Mouse (Mus musculus): ENCODE measurements around the gene Tent4b.

Tent4b gene

DNA sequence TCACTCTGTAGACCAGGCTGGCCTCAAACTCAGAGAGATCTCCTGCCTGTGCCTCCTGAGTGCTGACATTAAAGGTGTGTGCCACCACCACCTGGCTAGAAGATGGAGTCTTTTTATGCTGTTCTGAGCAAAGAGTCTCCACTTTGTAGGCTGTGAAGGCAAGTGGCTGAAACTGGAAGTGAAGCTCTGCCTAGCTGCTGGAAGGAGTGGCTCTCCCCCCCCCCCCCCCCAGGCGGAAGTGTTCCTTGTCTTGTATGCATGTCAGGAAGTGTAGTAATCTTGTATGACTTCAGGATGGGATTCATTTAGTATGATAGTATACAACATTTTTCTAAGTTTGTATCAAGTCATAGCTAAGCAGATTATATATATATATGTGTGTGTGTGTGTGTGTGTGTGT lies 29.8 kb downstream of the Tent4b start:
- no peak for DNase-seq

DNA sequence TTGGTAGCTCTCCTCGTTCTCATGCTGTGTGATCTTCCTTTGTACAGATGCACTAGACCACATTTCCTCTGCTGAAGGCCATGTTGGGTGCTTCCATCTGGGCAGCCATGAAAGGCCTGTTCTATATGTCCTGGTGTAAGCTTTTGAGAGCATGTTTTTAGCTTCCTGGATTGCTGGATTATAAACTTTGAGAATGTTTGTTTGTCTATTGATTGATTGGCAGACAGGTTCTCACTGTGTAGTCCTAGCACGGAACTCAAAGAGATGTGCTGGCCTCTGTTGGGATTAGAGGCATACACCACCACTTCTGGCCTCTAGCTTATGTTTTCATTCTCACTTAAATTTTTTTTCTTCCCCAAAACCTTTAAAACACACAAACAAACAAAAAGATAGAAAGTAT lies 37.7 kb downstream of the Tent4b start:
- DNase-seq: no peak

DNA sequence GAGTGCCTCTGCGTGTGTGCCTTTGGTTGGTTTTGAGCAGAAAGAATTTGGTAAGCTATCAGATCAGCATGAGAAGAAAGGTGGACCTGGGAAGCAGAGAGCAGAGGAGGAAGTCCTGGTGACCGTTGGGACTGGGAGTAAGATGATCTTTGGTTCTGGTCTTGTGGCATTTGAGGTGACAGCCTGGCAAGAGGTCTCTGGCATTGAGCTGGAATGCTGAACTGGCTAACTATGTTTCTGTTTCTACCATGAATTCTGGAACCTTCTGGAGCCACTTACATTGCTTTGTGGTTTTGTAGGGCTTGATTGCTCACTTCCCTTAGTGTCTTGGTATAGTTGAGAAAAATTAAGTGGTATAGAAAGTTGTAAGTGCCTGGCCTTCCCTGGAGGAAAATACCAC lies 38.6 kb downstream of the Tent4b start:
- DNase-seq: no peak

DNA sequence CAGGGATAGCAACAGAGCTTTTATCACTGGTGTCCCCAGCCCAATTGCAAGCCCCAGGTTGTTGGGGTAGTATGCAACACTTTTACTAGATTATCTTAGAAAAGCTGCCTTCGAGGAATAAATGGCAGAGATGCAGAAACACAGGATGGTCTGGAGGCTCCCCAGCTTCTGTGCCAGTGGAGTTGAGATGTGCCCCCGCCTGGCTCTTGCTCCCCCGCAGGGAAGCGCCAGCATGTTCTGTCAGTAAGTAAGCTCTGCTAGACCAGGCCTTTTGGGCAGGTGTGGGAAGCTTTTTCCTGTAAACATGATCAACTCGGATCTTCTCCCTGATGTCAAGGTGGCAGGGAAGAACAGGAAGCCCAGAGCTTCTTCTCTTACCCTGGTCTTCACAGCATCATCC lies 40.3 kb downstream of the Tent4b start:
- DNase-seq: no peak

DNA sequence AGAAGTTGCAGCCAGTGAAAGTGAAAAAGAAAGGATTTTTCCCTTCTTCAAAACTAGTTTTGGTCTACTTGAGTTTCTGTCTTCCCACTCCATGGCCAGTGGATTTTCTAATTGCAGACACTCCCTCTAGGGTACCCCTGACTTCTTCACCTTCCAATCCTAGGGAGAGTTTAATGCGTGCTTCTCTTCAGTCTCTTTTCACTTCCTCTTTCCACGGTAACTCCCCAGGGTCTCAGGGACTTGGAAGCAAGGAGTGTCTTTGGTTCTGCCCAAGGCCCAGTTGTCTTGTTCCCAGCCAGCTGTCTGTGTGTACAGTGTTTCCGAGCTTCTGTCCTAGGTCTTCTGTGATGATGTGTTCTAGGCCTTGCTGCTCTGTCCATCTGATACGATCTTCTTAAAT lies 42.9 kb downstream of the Tent4b start:
- DNase-seq: no peak

DNA sequence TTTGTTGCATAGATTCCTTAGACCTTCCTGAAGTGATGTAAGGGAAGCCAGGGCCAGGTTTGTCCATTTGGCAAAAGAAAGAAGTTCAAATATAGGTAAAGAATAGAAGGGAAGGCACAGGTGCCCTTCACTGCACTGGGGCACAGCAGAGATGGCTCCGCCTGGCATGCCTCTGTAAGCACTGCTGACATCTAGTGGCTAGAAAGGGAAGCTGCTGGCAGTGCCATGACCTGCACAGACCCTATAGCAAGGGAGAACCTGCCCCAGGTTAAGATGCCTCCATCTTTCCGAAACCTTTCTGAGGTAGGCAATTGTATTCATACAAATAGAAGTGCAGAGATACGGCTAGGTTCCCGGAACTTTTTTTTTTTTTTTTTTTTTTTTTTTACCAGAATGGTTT lies 45.3 kb downstream of the Tent4b start:
- peak; percentile 35 for DNase-seq

DNA sequence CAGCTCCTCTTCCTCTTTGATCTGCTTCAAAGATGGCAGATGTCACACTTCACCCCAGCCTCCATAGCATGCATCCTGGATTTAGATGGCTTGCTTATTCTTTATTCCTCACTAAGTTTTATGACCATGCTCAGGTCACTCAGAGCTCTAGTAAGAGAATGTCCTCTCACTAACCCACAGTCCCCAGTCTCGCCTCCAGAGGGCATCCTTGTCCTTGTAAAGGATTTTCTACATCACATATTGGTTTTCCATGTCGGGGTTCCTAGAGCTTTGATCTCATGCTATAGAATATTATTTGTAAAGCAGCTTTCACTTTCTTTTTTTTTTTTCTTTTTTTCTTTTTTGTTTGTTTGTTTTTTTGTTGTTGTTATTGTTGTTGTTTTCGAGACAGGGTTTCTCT lies 53.8 kb downstream of the Tent4b start:
- no peak for DNase-seq

DNA sequence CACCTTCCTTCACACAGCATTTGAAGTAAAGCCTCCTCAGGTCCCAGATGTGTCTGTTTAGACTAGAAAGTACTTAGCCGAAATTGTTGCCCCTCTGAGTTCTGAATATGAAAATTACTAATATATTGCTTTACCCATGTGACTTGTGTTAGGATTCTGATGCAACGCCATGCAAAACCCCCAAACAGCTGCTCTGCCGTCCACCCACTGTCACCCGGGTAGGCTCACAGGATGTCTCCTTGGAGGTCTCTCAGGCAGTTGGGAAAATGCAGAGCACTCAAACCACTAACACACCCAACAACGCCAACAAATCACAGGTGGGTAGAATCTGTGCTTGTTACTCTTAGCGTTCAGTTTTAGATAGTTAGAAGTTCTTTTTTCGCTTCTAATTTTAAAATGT lies 55.9 kb downstream of the Tent4b start:
- no peak for DNase-seq

DNA sequence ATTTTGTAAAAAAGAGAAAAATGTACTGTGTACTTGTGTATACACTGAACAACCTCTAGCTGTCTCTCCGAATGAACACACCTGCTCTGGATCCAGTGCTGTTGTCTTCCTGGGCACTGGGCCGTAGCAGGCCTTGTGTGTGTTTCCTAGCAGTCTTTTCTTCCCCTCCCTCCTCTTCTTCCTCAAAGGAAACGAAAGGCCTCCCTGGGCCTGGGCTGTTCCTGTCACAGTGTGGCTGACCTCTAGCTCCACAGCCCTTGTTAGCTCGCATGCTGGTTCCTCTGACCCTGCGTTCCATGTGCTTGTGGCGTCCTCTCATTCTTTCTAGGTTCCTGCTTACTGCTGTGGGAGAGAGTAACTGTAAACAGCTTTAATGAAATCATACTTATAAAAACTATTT lies 59.0 kb downstream of the Tent4b start:
- DNase-seq: no peak

DNA sequence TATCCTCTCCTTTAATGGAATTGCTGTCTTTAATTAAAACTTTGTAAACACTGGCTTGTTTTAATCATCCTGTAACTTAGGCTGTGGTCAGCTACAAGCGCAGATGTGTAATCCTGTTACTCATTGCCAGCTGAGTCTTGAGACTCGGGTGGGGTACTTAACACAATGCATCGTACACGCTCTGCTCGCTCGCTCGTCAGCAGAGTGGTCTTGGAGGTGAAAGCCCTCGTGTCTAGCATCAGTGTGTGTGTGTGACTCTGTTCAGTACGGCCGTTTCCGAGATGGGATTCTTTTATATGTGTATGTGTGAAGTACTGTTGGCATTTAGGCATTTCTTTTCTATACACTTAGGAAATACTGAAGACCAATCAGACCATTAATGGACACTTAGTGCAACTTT lies 59.5 kb downstream of the Tent4b start:
- no peak for DNase-seq

DNA sequence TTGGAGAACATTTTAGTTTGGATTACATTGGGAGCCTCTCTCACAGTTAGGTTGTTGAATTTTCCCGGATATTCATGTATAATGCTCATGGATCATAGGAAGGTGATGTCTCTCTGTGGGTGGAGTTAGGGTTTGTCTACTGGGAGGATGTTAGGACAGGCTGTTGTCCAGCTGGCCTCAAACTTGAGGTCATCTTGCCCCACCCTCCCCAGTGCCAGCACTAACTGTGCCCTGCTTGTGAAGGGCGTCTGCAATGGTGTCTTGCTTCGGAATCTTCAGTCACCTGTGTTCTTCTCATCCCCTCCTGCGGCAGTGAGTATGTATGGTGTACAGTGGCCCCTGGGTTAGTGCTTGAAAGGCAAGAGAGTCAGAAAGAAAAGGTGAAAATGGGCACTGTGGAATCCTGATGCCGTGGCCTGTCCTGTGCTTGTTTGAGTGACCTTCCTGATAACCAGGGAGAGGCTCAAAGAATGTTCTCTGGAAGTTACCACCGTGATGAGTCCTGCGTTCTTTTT lies 61.5 kb downstream of the Tent4b start:
- no peak for DNase-seq

DNA sequence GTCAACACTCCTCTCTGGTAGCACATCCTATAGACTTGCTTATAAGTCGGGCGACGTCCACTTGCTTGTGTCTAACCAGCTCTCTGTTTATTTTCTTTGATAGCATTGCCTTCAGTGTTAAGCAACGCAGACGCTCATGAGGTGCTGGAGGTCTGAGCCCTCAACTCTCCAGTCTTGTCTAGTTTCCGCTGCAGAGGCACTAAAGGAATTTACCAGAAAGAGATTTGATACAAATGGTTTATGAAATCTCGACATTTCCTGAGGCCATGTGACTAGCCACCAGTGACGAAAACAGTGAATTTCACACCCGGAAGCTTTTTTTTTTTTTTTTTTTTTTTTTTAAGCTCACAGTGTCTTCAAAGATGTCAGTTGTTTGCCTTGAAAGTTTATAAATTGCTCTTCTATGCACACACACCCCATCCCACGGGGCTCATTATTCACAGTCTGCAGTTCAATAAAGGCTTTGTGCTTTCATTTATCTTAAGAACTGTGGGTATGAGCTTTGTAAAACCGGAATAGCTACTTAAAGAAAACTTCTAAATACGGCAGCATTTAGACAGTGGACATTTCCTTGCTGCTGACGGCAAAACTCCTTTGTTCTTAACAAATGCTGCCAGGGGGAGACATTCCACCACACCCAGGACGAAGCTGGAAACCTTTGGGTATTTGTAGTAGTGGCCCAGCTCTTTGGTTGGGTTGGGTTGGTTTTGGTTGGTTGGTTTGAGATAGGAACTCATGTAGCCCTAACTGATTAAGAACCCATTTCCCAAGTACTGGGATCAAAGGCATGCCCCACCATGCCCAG lies 64.0 kb downstream of the Tent4b start:
- DNase-seq: no peak

DNA sequence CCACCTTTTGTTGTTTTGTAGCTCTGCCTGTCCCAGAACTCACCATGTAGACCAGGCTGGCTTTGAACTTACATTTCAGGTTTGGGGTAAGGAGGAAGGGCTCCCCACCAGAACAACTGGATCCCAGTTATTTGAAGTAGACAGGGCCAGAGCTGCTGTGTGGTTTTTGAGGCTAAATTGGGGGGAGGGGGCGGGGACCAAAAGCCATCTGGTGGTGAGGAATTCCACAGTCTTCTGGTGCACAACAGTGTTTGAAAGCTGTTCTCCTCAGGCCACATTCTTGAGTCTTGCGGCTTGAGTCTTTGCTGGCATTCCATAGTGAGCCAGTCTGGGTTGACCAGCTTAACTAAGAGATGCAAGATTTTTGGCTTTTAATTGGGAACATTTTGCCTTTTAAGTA lies 66.5 kb downstream of the Tent4b start:
- DNase-seq: no peak

DNA sequence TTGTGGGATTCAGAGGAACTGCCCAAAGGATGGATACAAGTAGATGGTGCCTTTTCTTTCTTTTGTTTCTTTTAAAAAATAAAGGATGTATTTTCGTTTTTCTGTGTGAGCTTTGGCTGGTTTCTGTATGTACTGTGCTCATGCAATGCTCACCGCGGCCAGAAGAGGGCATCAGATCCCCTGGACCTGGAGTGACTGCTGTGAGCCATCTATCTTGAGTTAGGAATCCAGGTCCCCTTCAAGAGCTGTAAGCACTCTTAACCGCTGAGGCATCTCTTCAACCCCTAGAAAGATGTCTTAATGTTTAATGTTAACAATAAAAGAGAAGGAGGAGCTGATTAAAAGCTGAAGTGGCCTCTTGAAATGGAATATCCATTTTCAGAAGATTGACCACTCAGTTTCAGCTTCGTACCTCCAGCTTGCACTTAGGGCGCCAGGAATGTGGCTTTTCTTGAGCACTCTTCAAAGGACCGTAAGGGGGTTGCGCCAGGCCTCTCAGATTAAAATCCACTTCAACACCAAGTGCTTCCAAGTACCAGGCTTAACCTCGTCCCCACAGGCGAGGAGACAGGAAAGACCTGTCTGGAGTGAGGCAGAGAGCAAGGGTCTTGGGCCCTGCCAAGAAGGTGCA lies 67.3 kb downstream of the Tent4b start:
- peak; percentile 64 for DNase-seq

DNA sequence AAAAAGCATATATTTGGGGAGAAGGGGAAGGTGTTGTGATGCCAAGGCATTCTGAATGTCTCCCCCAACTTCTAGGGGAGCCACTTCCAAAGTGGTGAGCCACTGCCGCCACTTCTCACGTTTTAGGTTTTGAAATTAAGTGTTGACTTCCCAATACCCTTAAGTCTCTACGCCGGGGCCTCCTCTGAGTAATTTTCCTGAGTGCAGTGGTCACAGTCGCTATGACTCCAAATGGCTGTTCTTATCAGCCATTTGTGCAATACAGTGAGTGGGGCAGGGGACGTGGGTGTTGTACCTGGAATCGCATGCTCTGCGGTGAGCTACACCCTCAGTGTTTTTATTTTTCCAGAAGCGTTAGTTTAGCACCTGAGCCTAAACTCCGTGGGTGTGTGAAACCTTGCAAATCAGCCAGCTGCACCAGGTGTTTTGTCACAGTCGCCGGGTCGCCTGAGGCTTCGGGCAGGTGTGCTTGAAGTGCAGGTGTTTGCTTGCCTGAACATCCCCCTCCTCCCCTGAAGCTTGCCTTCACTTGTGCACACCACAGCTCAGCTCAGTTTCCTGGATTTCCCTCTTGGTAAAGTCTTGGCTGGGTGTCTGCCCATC lies 67.9 kb downstream of the Tent4b start:
- no peak for DNase-seq

DNA sequence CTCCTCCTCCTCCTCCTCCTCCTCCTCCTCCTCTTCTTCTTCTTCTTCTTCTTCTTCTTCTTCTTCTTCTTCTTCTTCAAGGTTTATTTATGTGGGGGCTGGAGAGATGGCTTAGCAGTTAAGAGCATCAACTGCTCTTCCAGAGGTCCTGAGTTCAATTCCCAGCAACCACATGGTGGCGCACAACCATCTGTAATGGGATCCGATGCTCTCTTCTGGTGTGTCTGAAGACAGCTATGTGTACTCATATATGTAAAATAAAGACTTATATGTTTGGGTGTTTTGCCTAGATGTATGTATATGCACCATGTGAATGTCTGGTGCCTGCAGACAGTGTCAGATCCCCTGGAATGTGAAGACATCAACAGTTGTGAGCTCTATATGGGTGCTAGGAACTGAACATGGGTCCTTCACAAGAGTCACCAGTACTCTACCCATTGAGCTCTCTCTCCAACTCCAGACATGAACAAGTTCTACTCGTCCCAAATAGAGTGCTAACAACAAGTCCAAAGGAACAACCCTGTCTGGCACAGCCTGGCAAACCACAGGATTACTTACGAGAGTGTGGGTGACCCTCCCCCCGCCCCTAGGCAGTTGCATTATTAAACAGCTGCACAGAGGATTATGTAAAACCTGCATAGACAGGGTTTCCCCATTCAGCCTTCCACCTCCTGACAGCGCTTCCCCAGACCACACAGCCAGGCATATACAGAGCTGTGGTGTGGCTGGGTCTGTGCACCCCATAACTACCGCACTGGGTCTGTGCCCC lies 70.3 kb downstream of the Tent4b start:
- no peak for DNase-seq

DNA sequence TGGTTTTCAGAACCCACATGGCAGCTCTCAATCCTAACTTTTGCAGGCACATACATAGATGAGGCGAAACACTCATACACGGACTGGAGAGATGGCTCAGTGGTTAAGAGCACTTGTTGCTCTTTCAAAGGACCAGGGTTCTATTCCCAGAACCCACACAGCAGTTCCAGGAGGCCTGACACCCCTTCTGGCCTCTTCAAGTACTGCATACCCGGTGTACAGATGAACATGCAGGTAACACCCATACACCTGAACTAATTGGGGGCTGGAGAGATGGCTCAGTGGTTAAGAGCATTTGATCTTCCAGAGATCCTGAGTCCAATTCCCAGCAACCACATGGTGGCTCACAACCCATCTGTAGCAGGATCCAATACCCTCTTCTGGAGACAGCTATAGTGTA lies 71.1 kb downstream of the Tent4b start:
- no peak for DNase-seq

DNA sequence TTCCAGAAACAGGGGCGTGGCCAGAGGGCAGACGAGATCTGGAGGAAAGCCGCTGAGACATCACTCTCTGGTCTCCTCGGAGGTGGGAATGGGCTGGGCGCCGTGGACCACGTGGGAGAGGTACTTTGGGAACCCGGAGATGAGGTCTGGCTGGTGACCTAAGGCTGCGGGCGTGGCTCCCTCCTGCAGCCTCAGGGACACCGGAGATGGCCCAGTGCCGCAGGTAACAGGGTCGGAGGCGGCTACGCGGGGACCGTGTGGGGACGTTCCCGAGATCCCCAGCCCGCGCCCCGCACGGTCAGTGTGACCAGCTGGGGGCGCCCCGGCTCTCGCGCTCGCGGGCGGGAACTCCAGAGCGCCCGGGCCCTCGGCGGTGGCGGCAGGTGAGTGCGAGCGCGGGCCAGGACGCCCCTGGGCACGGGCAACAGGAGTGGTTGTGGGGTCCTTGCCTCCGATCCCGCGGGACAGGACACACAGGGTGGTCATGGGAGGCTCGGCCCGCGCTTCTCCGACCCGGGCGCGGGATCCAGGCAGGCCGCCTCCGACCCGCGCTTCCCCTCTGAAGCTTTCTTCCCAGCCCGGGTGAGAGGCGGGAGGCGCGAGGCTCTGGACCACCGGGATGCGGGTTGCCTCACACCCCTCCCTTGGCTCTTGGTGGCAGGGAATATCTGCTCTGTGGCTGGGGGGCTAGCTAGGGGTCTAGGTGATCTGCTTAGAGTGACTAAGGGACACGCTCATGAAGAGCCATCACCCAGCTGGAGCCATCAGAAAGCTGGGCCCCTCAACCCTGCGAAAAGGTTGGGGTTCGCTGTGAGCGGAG lies 73.4 kb downstream of the Tent4b start, which contains the start of gene Adcy7:
Gene Adcy7, plus strand, starts transcription at position 173 of the 820 bp plus-strand sequence.
- DNase-seq: no peak

DNA sequence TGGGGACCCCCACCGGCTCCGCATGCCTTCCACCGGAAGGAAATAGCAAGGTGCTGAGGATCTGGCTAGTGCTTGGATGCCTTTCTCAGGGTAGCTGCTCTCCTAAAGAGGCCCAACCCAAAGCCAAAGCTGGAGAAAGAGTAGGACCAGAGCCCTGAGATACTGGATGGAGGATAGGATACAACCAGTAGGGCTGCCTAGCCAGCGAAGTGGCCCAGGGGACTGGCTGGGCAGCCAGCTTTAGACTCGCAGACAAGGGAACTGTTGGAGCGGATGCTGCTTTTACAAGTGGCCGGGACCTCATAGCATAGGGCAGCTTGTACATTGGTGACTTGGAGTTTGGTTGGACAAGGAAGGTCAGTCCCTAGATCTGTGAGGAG lies 74.0 kb downstream of the Tent4b start:
- DNase-seq: no peak

DNA sequence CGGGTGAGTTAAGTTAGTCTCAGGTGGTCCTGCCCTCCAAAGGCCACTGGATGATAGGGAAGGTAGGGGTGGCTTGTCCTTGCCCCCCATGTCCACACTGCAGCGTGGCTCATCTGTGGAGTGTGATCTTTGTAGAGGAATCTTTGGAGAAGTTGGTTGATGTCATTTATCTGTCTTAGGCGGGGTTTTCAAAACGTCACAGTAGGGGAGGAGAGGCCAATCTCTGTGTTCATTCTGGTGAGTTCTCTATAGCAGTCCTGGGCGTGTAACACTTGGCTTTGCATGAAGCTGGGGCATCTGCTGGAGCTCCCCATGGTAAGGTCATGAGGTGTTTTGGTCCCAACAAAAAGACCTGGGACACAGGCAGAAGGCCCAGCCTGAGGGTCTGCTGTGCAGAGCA lies 75.1 kb downstream of the Tent4b start:
- DNase-seq: no peak

DNA sequence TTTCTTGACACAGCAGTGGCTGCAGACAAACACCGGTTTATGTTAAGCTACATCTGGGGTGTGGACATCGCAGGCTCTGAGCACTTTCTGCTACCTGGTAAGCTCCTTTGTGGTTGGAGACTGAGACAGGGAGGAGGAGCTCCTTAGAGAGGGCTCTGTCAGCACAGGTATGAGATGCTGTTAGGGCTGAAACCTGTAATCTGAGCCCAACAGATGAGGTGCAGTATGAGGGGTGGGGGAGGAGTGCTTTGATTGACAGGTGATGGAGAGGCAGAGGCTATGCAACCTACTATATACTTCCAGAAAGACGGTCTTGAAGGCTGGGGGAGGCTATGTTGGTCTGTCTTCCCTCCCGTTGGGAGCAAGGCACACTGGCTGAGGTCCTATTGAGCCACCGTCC lies 80.2 kb downstream of the Tent4b start:
- no peak for DNase-seq

DNA sequence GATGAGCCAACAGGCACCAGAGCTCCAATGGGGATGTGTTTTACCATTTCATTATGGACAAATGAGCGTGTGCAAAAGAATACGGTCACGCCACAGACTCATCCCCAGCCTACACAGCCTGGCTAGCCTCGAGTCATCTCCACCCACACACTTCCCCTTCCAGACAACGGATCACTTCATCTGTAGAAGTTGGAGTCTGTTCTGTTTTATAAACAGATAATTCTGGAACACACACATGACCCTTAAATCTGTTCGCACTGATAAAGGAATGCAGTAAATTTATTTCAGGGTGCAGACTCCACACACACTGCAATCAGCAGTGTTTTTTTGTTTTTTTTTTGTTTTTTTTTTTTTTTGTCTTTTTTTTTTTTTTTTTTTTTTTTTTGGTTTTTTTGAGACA lies 80.7 kb downstream of the Tent4b start:
- peak; percentile 44 for DNase-seq

All from layer of hippocampus, adult 9-11 months (tissue).